Mouse (Mus musculus): ENCODE measurements around the gene Slc36a4. TPM values are rescaled to one million over a fixed set of nuclear protein-coding genes. Genes with fewer than 3 reads are reported as not detected.

Gene Slc36a4
- total RNA-seq, 2 experiments from 2014 or later, result 8.6 to 12.5 TPM

DNA sequence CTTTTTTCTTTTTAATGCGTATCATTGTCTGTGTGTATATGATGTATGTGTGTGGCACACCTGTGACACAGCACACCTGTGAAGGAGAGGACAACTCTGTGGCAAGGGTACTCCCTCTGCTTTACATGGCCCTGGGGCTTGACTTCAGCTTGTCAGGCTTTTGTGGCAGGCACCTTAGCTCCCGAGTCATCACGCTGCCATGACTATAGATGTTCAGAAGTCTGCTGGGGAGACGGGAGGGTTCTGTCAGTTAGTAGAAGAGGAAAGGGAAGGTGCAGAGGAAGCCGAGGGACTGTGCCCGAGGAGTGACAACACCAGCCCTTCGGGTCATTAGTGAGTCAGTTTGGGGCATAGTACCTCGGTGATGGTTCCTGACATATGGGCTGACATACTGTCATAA is 13.0 kb downstream of the Slc36a4 start:
- DNase-seq, result no peak

DNA sequence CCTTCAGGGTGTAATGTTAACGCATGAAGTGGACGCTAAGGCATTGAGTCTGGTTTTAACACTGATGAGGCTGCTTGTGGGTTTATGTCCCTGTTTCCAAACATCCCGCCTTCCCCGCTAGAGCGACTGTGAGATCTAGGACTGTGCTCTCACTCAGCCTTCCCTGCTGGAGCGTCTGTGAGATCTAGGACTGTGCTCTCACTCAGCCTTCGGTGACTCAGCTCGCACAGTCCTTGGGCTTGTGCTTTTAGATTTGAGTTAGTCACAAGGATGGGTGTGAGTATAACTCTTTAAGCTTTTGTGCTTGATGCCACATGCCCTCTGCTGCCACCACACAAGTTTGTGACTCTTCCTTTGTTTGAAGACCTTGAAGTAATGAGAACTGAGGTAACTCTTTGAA is 17.6 kb downstream of the Slc36a4 start:
- DNase-seq, result no peak

- no peak for DNase-seq
Observed at GRCm38 (mm10) chr9:15731758-15732748, 22.5 kb downstream of the Slc36a4 start.

DNA sequence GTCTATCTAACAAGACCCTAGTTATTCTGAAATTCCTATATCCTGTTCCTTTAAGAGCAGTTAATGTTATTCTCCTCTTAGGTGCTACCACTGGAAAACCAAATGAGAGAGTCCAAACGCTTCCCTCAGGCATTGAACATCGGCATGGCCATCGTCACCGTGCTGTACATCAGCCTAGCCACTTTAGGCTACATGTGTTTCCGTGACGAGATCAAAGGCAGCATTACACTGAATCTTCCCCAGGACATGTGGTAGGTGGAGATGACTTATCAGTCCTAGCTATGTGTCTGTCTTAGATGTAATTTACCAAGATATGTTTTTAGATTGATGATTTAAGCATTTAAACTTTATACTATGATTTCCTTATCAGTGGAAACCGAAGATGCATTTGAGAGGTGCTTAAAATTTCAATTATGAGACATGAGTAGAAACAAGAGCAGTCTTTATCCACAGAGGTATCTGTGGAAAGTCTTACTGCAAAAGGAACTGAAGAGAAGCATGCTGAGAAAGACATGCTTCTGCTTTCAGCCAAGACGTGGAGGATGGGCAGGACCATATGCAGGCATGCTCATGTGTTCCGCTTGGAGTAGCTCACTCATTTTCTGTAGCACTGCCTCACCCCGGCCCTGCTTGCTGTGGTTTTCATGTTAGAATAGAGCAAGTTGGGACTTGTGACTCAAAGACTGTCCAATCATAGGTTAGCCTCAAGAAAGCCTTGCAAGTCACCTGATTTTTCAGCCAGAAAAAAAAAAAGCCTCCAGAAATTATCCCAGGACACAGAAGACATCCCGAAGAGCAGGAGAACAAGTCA is 24.7 kb downstream of the Slc36a4 start:
- no peak for DNase-seq

GRCm38 (mm10) chr9:15734867-15735131 is 25.3 kb downstream of the Slc36a4 start:
- DNase-seq, result no peak

- no peak for DNase-seq
Observed at GRCm38 (mm10) chr9:15737522-15737921, 28.0 kb downstream of the Slc36a4 start.

- DNase-seq, result no peak
Observed at GRCm38 (mm10) chr9:15741428-15741827, 31.9 kb downstream of the Slc36a4 start.

DNA sequence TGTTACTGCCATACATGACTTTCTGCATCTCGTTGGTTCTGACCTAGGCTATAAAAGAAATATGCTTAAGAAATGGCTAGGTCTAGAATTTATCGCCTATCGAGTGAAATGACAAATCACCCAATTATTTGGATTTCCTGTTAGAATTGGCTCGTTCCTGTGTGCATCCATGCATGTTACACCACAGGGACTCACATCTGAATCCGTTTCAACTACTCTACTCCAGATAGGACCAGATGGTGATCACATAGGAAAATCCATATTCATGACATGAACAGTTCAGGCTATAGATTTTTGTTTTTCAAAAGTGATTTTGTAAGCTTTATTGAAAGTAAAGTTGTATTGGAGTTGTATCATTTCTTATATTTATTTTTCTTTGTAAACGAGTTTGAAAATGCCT is 32.4 kb downstream of the Slc36a4 start:
- DNase-seq, result no peak

DNA sequence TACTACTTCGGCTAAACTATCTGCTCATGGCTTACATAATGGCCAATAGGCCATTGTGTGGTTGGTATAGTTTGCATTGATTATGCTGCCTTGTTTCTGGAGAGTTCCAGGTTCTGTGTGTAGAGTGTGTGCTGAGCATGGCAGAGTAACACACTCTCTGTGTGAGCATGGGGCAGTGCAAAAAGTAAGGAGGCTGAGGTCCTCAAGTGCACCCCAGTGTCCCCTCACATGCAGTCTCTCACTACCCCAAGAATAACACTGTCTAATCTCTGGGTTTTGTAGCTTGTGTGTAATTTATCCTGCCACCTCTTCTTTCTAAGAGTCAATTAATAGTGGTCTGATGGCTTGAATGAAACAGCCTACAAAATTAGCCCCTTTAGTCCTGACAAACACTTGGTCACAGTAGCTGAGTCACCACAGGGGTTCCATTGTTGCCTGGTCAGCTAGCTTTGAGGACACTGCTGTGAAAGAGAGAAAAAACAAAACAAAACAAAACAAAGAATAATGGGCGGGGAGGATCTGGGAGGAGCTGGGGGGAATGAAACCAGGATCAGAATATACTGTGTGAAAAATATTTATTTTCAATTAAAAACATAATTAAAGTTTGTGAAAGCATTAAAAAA is 36.6 kb downstream of the Slc36a4 start:
- DNase-seq, result no peak

DNA sequence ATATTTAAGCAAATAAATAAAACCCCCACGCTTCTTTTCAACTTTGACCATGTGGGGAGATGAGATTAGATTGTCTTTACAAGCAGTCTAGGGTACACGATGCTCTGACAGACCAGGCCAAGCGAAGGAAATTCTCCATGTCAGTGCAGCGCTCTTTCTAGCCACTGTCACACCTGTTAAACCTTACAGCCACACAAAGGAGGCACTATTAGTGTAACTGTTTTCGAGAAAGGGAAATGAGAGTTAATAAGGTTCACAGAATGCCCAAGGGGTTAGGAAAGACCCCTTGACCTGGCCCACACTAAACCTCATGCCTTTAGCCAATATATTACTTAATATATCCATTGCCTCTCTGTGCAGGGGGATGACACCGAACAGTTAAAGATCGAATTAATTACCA is 37.1 kb downstream of the Slc36a4 start:
- no peak for DNase-seq

DNA sequence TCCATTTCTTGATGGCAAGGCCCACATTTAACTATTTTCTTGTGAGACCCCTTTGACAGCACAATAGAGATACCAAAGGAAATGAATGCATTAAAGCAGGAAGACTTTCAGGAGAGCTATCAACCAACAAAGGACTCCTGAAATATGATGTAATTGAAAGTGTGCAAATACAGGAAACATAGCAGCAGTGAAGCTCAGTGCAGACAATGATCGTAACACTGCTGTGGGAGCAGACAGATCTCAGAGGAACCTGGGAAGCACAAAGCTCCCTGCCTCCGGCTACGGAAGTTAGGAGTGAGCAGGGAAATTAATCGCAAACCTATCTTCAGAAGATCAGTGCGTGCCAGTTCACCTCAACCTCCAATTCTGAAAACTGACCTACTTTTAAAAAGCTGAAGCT is 38.8 kb downstream of the Slc36a4 start:
- no peak for DNase-seq

- DNase-seq, result no peak
Observed at GRCm38 (mm10) chr9:15759318-15759717, 49.8 kb downstream of the Slc36a4 start.

- DNase-seq, result no peak
Observed at GRCm38 (mm10) chr9:15766379-15766778, 56.8 kb downstream of the Slc36a4 start.

DNA sequence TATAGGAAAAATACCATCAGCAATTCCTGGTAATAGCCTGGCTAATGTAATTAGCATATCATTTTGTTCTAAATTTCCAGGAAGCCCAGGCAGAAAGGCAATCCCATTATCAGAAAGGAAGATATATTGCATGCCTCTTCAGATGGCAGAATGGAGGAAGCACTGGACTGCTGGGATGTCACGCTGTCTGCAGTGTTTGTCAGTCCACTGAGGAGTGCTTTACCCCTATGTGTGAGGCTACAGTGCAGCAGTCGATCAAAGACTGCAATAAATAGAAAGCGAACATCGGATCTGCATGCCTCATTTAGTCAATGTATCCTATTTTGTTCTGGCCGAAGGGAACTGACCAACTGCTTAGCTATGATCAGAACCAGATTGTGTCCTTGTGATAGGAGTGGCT is 57.3 kb downstream of the Slc36a4 start:
- no peak for DNase-seq

DNA sequence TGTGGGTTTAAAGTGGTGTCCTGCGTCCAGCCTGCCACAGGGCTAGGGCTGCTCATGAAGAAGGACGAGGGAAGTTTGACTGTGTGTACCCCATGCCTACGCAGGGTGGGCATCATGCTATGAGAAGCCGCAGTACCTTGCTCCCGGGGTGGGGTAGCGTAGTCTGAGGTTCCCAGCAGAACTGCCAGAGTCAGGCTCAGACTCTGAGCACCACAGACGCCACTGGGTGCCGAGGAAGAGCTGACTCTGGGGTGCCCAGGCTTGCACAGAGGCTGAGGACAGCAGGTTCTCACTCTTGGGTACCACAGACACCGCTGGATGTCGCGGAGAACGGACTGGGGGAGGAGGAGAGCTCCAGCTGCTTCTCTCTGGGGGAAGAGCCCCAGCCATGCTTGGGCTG is 63.2 kb downstream of the Slc36a4 start:
- no peak for DNase-seq

GRCm38 (mm10) chr9:15773426-15773825 is 63.9 kb downstream of the Slc36a4 start:
- DNase-seq, result no peak

GRCm38 (mm10) chr9:15774911-15775310 is 65.4 kb downstream of the Slc36a4 start:
- no peak for DNase-seq

DNA sequence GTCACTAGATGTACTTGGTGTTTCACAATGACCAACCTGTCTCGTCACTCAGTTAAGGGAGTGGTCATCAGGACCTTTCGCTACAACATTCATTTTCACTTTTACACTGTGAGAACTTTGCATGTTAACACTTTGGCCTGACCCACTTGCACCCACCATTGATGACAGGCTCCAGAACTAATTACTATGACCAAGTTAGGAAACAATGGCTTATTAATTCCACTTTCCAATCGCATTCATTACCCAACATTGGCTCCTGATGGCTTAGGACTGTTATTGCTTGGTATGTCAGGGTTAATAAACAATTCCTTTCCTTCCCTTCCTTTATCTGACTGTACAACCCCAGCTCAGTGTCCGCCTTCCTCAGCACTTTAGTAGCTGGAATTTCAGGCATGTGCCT is 72.4 kb downstream of the Slc36a4 start:
- DNase-seq, result no peak

- DNase-seq, result no peak
Observed at GRCm38 (mm10) chr9:15786192-15786591, 76.7 kb downstream of the Slc36a4 start.

DNA sequence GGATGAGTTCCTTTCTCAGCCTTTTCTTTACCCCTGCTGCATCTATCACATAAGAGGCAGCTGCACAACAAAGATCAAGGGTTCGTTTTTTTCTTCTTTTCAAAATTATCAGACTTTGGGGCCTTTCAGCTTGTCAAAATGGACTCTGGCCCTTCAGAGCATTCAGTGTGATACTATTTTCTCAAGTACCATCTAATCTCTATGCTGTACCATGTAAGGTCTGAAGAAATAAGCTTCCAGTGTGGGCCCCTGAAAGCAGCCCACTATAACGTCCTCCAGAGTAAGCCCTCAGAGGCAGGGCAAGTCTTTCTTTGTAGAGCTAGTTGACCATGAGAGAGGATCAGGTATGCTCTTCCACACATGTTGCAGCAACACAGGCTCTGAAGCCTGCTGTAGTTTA is 77.1 kb downstream of the Slc36a4 start:
- DNase-seq, result no peak

GRCm38 (mm10) chr9:15792076-15792475 is 82.5 kb downstream of the Slc36a4 start:
- no peak for DNase-seq

Measured in gastrocnemius, postnatal 10 days (tissue).